Mouse (Mus musculus): Measurements from ENCODE around the gene Itgb7. TPM values are rescaled to one million over a fixed set of nuclear protein-coding genes. Genes with fewer than 3 reads are reported as not detected.

Itgb7 gene
- polyA plus RNA-seq, 1 experiment from 2014 or later: 13.3 TPM

- Histone ChIP-seq H3K27me3 (replicated peaks; ENCODE audit: control insufficient read depth, insufficient read depth, low read length) (peaks cover 4% of the 10 kb centered on the region; the same call in 1 of the 2 replicates), H3K9ac (ENCODE audit: low read length) (no peak overlapping the region), H3K4me2 (ENCODE audit: low read length) (0 out of 2 replicates have a peak overlapping the region, but pooled peaks have one; percentile 4), H3K36me3 (ENCODE audit: control insufficient read depth, insufficient read depth, low read length) (no peaks in the 10 kb centered on the region), H3K4me1 (replicated peaks; ENCODE audit: control insufficient read depth, insufficient read depth, low read length) (peaks cover 19% of the 10 kb centered on the region), H3K4me3 (ENCODE audit: low read depth, low read length) (no peak overlapping the region), H3K27ac (ENCODE audit: low read depth) (no peak overlapping the region), H3K9me3 (ENCODE audit: control insufficient read depth, low read length) (no peaks in the 10 kb centered on the region)
- no peak for ATAC-seq (replicated peaks; ENCODE audit: low FRiP score, low TSS enrichment, low read depth)
- whole genome bisulfite sequencing: 53% methylated on average over 13 of the region's 14 CpGs
- no peak for DNase-seq (ENCODE audit: low spot score)
Measured at GRCm38 (mm10) chr15:102255547-102256255, 24.0 kb upstream of the Itgb7 start.

- H3K9me3 ChIP-seq (ENCODE audit: control insufficient read depth, low read length): no peaks in the 10 kb centered on the region
Measured at GRCm38 (mm10) chr15:102250521-102250920, 18.8 kb upstream of the Itgb7 start.

GRCm38 (mm10) chr15:102249967-102250366, 18.2 kb upstream of the Itgb7 start:
- Histone ChIP-seq H3K9ac (ENCODE audit: low read length) (no peak overlapping the region), H3K27ac (ENCODE audit: low read depth) (peak overlapping the region; percentile 94), H3K4me1 (replicated peaks; ENCODE audit: control insufficient read depth, insufficient read depth, low read length) (peaks cover 31% of the 10 kb centered on the region), H3K4me3 (ENCODE audit: low read depth, low read length) (no peak overlapping the region), H3K9me3 (ENCODE audit: control insufficient read depth, low read length) (no peaks in the 10 kb centered on the region), H3K4me2 (ENCODE audit: low read length) (peak overlapping the region; percentile 95), H3K36me3 (ENCODE audit: control insufficient read depth, insufficient read depth, low read length) (no peaks in the 10 kb centered on the region), H3K27me3 (replicated peaks; ENCODE audit: control insufficient read depth, insufficient read depth, low read length) (no peaks in the 10 kb centered on the region)
- DNase-seq (ENCODE audit: low spot score) (no peak), ATAC-seq (replicated peaks; ENCODE audit: low FRiP score, low TSS enrichment, low read depth) (no peak)
- 46% methylated on average over 9 of the region's 9 CpGs for WGBS

More at GRCm38 (mm10) chr15:102250521-102250920, 18.8 kb upstream of the Itgb7 start:
- ATAC-seq (replicated peaks; ENCODE audit: low FRiP score, low TSS enrichment, low read depth) (no peak), DNase-seq (ENCODE audit: low spot score) (no peak)
- WGBS: 70% methylated on average over 5 of the region's 5 CpGs
- Histone ChIP-seq H3K4me2 (ENCODE audit: low read length) (no peak overlapping the region), H3K27ac (ENCODE audit: low read depth) (no peak overlapping the region), H3K36me3 (ENCODE audit: control insufficient read depth, insufficient read depth, low read length) (no peaks in the 10 kb centered on the region), H3K4me1 (replicated peaks; ENCODE audit: control insufficient read depth, insufficient read depth, low read length) (peaks cover 27% of the 10 kb centered on the region), H3K4me3 (ENCODE audit: low read depth, low read length) (no peak overlapping the region), H3K9ac (ENCODE audit: low read length) (no peak overlapping the region), H3K27me3 (replicated peaks; ENCODE audit: control insufficient read depth, insufficient read depth, low read length) (no peaks in the 10 kb centered on the region)

GRCm38 (mm10) chr15:102249251-102249691, 17.5 kb upstream of the Itgb7 start:
- H3K4me2 ChIP-seq (ENCODE audit: low read length): peak overlapping the region; percentile 95
- WGBS: 8% methylated on average over 10 of the region's 13 CpGs
- DNase-seq (ENCODE audit: low spot score) (no peak), ATAC-seq (replicated peaks; ENCODE audit: low FRiP score, low TSS enrichment, low read depth) (no peak)
- no peaks in the 10 kb centered on the region for H3K36me3 ChIP-seq (ENCODE audit: control insufficient read depth, insufficient read depth, low read length)
- H3K4me1 ChIP-seq (replicated peaks; ENCODE audit: control insufficient read depth, insufficient read depth, low read length): peaks cover 37% of the 10 kb centered on the region
- peak overlapping the region; percentile 32; the same call in 1 of the 2 replicates for H3K9ac ChIP-seq (ENCODE audit: low read length)
- no peaks in the 10 kb centered on the region for H3K9me3 ChIP-seq (ENCODE audit: control insufficient read depth, low read length)
- peak overlapping the region; percentile 16; the same call in 1 of the 2 replicates for H3K4me3 ChIP-seq (ENCODE audit: low read depth, low read length)
- no peaks in the 10 kb centered on the region for H3K27me3 ChIP-seq (replicated peaks; ENCODE audit: control insufficient read depth, insufficient read depth, low read length)
- H3K27ac ChIP-seq (ENCODE audit: low read depth): peak overlapping the region; percentile 94

GRCm38 (mm10) chr15:102248812-102249191, 17.1 kb upstream of the Itgb7 start:
- H3K4me3 ChIP-seq (ENCODE audit: low read depth, low read length): no peak overlapping the region

GRCm38 (mm10) chr15:102248131-102248811, 16.5 kb upstream of the Itgb7 start:
- Histone ChIP-seq H3K4me1 (replicated peaks; ENCODE audit: control insufficient read depth, insufficient read depth, low read length) (peaks cover 47% of the 10 kb centered on the region), H3K27ac (ENCODE audit: low read depth) (peak overlapping the region; percentile 94), H3K4me3 (ENCODE audit: low read depth, low read length) (peak overlapping the region; percentile 62), H3K9ac (ENCODE audit: low read length) (peak overlapping the region; percentile 57), H3K27me3 (replicated peaks; ENCODE audit: control insufficient read depth, insufficient read depth, low read length) (no peaks in the 10 kb centered on the region), H3K36me3 (ENCODE audit: control insufficient read depth, insufficient read depth, low read length) (no peaks in the 10 kb centered on the region), H3K4me2 (ENCODE audit: low read length) (peak overlapping the region; percentile 95), H3K9me3 (ENCODE audit: control insufficient read depth, low read length) (no peaks in the 10 kb centered on the region)
- no peak for DNase-seq (ENCODE audit: low spot score)
- no peak for ATAC-seq (replicated peaks; ENCODE audit: low FRiP score, low TSS enrichment, low read depth)
- WGBS: 14% methylated on average over 8 of the region's 8 CpGs

More at GRCm38 (mm10) chr15:102248812-102249191, 17.1 kb upstream of the Itgb7 start:
- H3K9me3 ChIP-seq (ENCODE audit: control insufficient read depth, low read length): no peaks in the 10 kb centered on the region
- ATAC-seq (replicated peaks; ENCODE audit: low FRiP score, low TSS enrichment, low read depth) (no peak), DNase-seq (ENCODE audit: low spot score) (no peak)
- H3K4me2 ChIP-seq (ENCODE audit: low read length): peak overlapping the region; percentile 95
- peak overlapping the region; percentile 94; the same call in 1 of the 2 replicates for H3K27ac ChIP-seq (ENCODE audit: low read depth)
- H3K36me3 ChIP-seq (ENCODE audit: control insufficient read depth, insufficient read depth, low read length): no peaks in the 10 kb centered on the region
- H3K9ac ChIP-seq (ENCODE audit: low read length): no peak overlapping the region; the same call in 1 of the 2 replicates
- peaks cover 41% of the 10 kb centered on the region for H3K4me1 ChIP-seq (replicated peaks; ENCODE audit: control insufficient read depth, insufficient read depth, low read length)
- no peaks in the 10 kb centered on the region for H3K27me3 ChIP-seq (replicated peaks; ENCODE audit: control insufficient read depth, insufficient read depth, low read length)
- WGBS: 12% methylated on average over 3 of the region's 3 CpGs

- Histone ChIP-seq H3K4me3 (ENCODE audit: low read depth, low read length) (peak overlapping the region; percentile 62), H3K4me1 (replicated peaks; ENCODE audit: control insufficient read depth, insufficient read depth, low read length) (peaks cover 54% of the 10 kb centered on the region), H3K9me3 (ENCODE audit: control insufficient read depth, low read length) (no peaks in the 10 kb centered on the region), H3K27ac (ENCODE audit: low read depth) (peak overlapping the region; percentile 94), H3K4me2 (ENCODE audit: low read length) (peak overlapping the region; percentile 95), H3K36me3 (ENCODE audit: control insufficient read depth, insufficient read depth, low read length) (no peaks in the 10 kb centered on the region), H3K9ac (ENCODE audit: low read length) (peak overlapping the region; percentile 57), H3K27me3 (replicated peaks; ENCODE audit: control insufficient read depth, insufficient read depth, low read length) (no peaks in the 10 kb centered on the region)
- DNase-seq (ENCODE audit: low spot score) (peak; percentile 90), ATAC-seq (replicated peaks; ENCODE audit: low FRiP score, low TSS enrichment, low read depth) (peak; percentile 67)
- WGBS: 2% methylated on average over 53 of the region's 65 CpGs
Measured at GRCm38 (mm10) chr15:102247252-102248130, 15.7 kb upstream of the Itgb7 start.

- no peaks in the 10 kb centered on the region for H3K9me3 ChIP-seq (ENCODE audit: control insufficient read depth, low read length)
- under 1% methylated on average over 33 of the region's 35 CpGs for WGBS
- peak; percentile 95 for DNase-seq (ENCODE audit: low spot score)
- H3K4me1 ChIP-seq (replicated peaks; ENCODE audit: control insufficient read depth, insufficient read depth, low read length): peaks cover 57% of the 10 kb centered on the region
- H3K4me3 ChIP-seq (ENCODE audit: low read depth, low read length): peak overlapping the region; percentile 62
- ATAC-seq (replicated peaks; ENCODE audit: low FRiP score, low TSS enrichment, low read depth): peak; percentile 82
- no peaks in the 10 kb centered on the region for H3K36me3 ChIP-seq (ENCODE audit: control insufficient read depth, insufficient read depth, low read length)
- H3K9ac ChIP-seq (ENCODE audit: low read length): peak overlapping the region; percentile 58
- H3K27me3 ChIP-seq (replicated peaks; ENCODE audit: control insufficient read depth, insufficient read depth, low read length): no peaks in the 10 kb centered on the region
- peak overlapping the region; percentile 95 for H3K4me2 ChIP-seq (ENCODE audit: low read length)
- peak overlapping the region; percentile 94 for H3K27ac ChIP-seq (ENCODE audit: low read depth)
Measured at GRCm38 (mm10) chr15:102246866-102247251, 15.1 kb upstream of the Itgb7 start.
